Mouse (Mus musculus) cerebellum, adult 9-10 months (tissue): ENCODE results near the gene Itpa.
"Not testable (repeated sequence)": the region's sequence is repeated elsewhere in the genome, so short reads cannot be mapped to it uniquely, and the experiment has no call there.

Experiments
- DNase-seq: peaks from one replicate; pipeline ENCODE4 v3.0.0; 2022

Gene Itpa

GRCm38 (mm10) chr2:130667559-130667958 is at the start of gene Itpa:
Itpa (plus strand) TSS chr2:130667610.
- DNase-seq: peak; percentile 88

- DNase-seq: no peak
Observed at GRCm38 (mm10) chr2:130618972-130619371, 48.4 kb upstream of the Itpa start.

- peak; percentile 64 for DNase-seq
Observed at GRCm38 (mm10) chr2:130628424-130628823, 39.0 kb upstream of the Itpa start.

GRCm38 (mm10) chr2:130629080-130629838 is 38.2 kb upstream of the Itpa start:
- DNase-seq: peak; percentile 41

GRCm38 (mm10) chr2:130629839-130630203 is 37.6 kb upstream of the Itpa start, which contains the start of the genes Fastkd5 and Ubox5:
Fastkd5 (minus strand) TSS chr2:130630027.
Ubox5 (minus strand) TSS chr2:130630038.
- DNase-seq: peak; percentile 91

GRCm38 (mm10) chr2:130632416-130632815 is 35.0 kb upstream of the Itpa start:
- peak; percentile 65 for DNase-seq

- peak; percentile 45 for DNase-seq
Observed at GRCm38 (mm10) chr2:130632887-130633675, 34.3 kb upstream of the Itpa start.

- DNase-seq: peak; percentile 91
Observed at GRCm38 (mm10) chr2:130634006-130634738, 33.2 kb upstream of the Itpa start.

- DNase-seq: peak; percentile 65
Observed at GRCm38 (mm10) chr2:130634739-130635411, 32.5 kb upstream of the Itpa start.

- no peak for DNase-seq
Observed at GRCm38 (mm10) chr2:130635847-130636246, 31.6 kb upstream of the Itpa start.

- DNase-seq: peak; percentile 43
Observed at GRCm38 (mm10) chr2:130638101-130638611, 29.3 kb upstream of the Itpa start.

- peak; percentile 39 for DNase-seq
Observed at GRCm38 (mm10) chr2:130639276-130639675, 28.1 kb upstream of the Itpa start.

GRCm38 (mm10) chr2:130641351-130642025 is 25.9 kb upstream of the Itpa start:
- peak; percentile 67 for DNase-seq

GRCm38 (mm10) chr2:130642197-130642660 is 25.2 kb upstream of the Itpa start:
- peak; percentile 67 for DNase-seq

GRCm38 (mm10) chr2:130642684-130643369 is 24.6 kb upstream of the Itpa start, which contains the start of gene Lzts3:
Lzts3 (minus strand) TSS chr2:130642803.
- DNase-seq: peak; percentile 94

GRCm38 (mm10) chr2:130645198-130645597 is 22.2 kb upstream of the Itpa start:
- no peak for DNase-seq

- not testable (repeated sequence) for DNase-seq
Observed at GRCm38 (mm10) chr2:130649028-130649427, 18.4 kb upstream of the Itpa start.

GRCm38 (mm10) chr2:130653303-130653702 is 14.1 kb upstream of the Itpa start:
- no peak for DNase-seq

GRCm38 (mm10) chr2:130653760-130654159 is 13.7 kb upstream of the Itpa start:
- DNase-seq: no peak

- DNase-seq: no peak
Observed at GRCm38 (mm10) chr2:130655660-130656339, 11.6 kb upstream of the Itpa start.
